Mouse (Mus musculus) c-Kit-positive CD71-positive TER-119-positive erythroid progenitor cells, embryonic 14.5 days (primary cell): ENCODE measurements around the gene Slc47a2.

Source experiments
- DNase-seq: peaks from one replicate; pipeline ENCODE4 v3.0.0-alpha.2; 2013; ENCODE audit warnings: low spot score

Gene Slc47a2

GRCm38 (mm10) chr11:61342505-61343420 is at the start of gene Slc47a2:
TSS of gene Slc47a2 (minus strand) at chr11:61342860.
- DNase-seq: no peak

GRCm38 (mm10) chr11:61388936-61389335 is 46.3 kb upstream of the Slc47a2 start:
- DNase-seq: no peak

DNA sequence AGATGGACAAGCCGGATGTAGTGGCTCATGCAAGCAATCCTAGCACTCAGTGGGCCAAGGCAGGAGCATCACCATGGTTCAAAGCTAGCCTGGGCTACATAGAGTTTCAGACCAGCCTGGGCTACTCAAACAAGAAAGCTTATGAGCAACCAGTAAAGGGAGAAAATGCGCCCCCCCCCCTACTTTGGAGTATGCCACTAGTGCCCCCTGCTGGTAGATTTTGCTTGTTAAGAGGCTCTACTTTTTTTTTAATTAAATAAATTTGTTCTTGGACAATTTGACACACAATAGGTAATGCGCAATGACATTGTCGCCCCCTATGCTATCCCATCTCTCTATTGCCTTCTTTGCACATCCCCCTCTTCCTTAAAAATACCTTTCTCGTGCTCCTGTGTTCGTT is 45.4 kb upstream of the Slc47a2 start:
- no peak for DNase-seq

DNA sequence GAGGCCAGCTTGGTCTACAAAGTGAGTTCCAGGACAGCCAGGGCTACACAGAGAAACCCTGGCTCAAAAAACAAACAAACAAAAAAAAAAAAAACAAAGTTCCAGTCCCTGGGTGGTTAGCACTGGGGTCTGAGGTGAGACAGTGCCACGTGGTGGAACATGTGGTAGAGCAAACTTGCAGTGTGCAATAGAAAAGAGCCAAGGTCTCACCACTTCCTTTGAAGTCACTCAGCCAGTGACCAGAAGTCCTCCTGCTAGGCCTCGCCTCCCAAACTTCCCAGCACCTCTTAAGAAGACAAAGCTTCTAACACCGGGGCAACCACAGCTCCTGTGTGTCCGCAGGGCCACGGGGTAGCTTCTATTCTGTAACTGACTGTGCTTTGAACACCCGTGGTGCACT is 44.6 kb upstream of the Slc47a2 start:
- no peak for DNase-seq

- no peak for DNase-seq
Observed at GRCm38 (mm10) chr11:61385725-61386124, 43.1 kb upstream of the Slc47a2 start.

GRCm38 (mm10) chr11:61381272-61381671 is 38.6 kb upstream of the Slc47a2 start:
- no peak for DNase-seq

GRCm38 (mm10) chr11:61378651-61379050 is 36.0 kb upstream of the Slc47a2 start:
- DNase-seq: no peak

DNA sequence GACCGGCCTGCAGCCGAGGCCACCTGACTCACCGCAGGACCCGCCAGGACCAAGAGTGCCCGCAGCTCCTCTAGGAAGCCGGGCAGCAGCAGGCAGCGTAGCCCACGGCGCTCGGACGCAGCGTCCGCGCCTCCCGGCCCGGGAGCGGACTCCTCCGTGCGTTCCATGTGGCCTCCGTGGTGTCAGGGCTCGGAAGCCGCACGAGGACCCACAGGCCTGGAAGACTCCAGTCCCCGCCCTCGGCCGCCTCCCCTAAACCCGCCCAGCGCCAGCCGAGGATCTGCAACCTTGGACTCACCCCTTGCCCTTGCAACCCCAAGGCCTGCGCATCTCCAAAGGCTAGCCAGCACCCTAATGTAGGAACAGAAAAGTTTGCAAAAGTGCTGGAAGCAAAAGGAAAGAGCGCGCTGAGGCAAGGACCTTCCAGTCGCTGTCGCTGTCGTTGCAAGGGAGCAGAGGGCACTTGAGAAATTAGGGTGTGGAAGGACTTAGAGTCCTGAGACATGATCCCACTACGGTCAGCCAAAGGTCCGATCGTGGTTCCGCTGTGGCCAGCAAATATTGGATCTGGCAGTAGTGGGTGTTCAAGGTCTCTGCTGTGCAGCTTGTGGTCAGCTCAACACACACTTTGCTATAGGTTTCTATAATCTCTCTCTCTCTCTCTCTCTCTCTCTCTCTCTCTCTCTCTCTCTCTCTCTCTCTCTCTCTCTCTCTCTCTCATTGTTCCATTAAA is 35.4 kb upstream of the Slc47a2 start, which contains the start of gene Slc47a1:
Gene Slc47a1 (minus strand): TSS at position 465 of the 733 bp plus-strand sequence.
- no peak for DNase-seq

GRCm38 (mm10) chr11:61368668-61369067 is 26.0 kb upstream of the Slc47a2 start:
- DNase-seq: no peak

GRCm38 (mm10) chr11:61366517-61367273 is 24.0 kb upstream of the Slc47a2 start:
- no peak for DNase-seq

GRCm38 (mm10) chr11:61365938-61366337 is 23.3 kb upstream of the Slc47a2 start:
- no peak for DNase-seq

GRCm38 (mm10) chr11:61364096-61364495 is 21.4 kb upstream of the Slc47a2 start:
- no peak for DNase-seq

DNA sequence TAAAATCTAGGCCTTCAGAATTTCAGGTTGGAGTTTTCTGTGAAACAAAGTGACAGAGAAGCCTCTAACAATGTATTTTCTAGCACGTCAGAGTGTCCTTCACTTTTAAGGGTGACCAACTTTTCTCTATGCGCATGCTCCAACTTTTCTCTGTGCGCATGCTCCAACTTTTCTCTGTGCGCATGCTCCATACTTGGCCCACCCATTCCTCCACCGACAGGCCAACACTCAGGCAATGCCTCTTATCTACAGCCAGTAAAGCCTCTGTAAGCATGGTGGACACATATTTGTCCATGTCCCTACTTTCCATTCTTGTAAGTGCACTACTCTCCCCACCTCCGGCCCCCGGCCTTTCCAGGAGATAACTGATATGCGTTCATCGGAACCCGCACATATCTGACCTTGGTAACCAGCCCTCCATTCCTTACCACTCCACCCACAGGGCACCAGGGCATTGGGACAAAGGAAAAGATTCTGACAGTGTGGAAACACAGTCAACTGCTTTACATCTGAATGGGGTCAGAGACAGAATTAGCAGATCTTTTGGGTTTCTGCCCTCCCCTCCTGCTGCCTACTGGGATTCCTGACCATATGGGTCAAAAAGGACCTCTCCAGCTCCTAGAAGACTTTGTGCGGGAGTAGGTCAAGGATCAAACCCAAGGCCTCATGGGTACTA is 19.0 kb upstream of the Slc47a2 start:
- DNase-seq: no peak

GRCm38 (mm10) chr11:61356600-61356999 is 13.9 kb upstream of the Slc47a2 start:
- DNase-seq: no peak

GRCm38 (mm10) chr11:61356111-61356510 is 13.5 kb upstream of the Slc47a2 start:
- no peak for DNase-seq

DNA sequence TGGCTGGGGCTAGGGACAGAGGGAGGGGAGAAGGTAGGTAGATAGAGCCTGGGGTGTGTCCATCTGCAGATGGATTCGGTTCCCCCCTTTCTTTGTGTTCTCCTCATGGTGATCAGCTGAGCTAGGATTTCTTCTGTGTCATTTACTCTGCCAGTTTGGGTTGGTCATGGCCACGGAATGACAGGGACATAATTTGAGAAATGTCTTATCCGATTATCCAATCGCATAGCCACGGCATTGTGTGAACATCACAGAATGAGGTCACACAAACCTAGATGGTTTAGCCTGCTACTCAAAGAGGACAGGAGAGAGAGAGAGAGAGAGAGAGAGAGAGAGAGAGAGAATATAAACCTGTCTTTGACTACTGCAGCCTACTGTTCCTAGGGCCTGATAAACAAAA is 12.7 kb upstream of the Slc47a2 start:
- no peak for DNase-seq

- no peak for DNase-seq
Observed at GRCm38 (mm10) chr11:61354346-61354745, 11.7 kb upstream of the Slc47a2 start.

GRCm38 (mm10) chr11:61353038-61353437 is 10.4 kb upstream of the Slc47a2 start:
- no peak for DNase-seq

- no peak for DNase-seq
Observed at GRCm38 (mm10) chr11:61352138-61352651, 9.5 kb upstream of the Slc47a2 start.

- DNase-seq: peak; percentile 41
Observed at GRCm38 (mm10) chr11:61349337-61349736, 6.7 kb upstream of the Slc47a2 start.

DNA sequence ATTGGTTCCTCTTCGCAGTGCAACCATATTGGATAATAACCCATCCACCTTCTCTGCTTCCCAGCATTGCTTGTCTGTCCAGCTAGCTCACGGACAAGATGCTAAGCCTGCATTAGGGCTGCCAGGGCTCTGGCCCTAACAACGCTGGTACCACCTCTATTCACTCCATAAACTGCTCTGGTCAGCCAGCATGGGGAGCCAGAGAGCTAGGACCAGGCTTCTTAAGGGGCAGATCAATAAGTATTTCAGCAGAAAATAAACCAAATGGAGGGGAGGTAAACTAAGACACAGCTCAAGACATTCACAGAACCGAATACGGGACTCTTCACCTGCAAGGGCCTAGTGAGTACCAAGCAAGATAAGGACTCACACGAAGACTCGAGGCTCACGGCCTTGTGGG is 3.5 kb upstream of the Slc47a2 start:
- DNase-seq: no peak
